Mouse (Mus musculus) MEL (cell line): ENCODE data around the gene Nfkbil1.

Source experiments
- BHLHE40 ChIP-seq: IDR thresholded peaks from 2 replicates; pipeline ENCODE4 v1.6.1; 2012; ENCODE audit warnings: low read depth, mild to moderate bottlenecking, inconsistent platforms, low read length, improper control_type of control experiment, borderline replicate concordance
- CTCF ChIP-seq, 3 experiments: IDR thresholded peaks in 2 of 3; conservative IDR thresholded peaks in 1 of 3; 2 replicates each; pipeline ENCODE4 v1.5.1; 2011 to 2012; ENCODE audit warnings: low read length in 3 of 3, low read depth in 2 of 3, mild to moderate bottlenecking in 2 of 3, improper control_type of control experiment in 1 of 3, inconsistent platforms in 1 of 3, mixed read lengths in 1 of 3, moderate library complexity in 1 of 3; ENCODE audit not compliant: control insufficient read depth in 1 of 3, insufficient read depth in 1 of 3, poor library complexity in 1 of 3, severe bottlenecking in 1 of 3
- ELF1 ChIP-seq: IDR thresholded peaks from 2 replicates; pipeline ENCODE4 v1.6.1; 2014; ENCODE audit warnings: low read depth, mild to moderate bottlenecking, inconsistent platforms, low read length, improper control_type of control experiment, moderate library complexity
- GATA1 ChIP-seq: IDR thresholded peaks from 2 replicates; pipeline ENCODE4 v1.6.1; 2011; ENCODE audit warnings: low read depth, low read length, improper control_type of control experiment
- HCFC1 ChIP-seq: IDR thresholded peaks from 2 replicates; pipeline ENCODE4 v1.6.1; 2012; ENCODE audit warnings: low read depth, mild to moderate bottlenecking, inconsistent platforms, low read length, improper control_type of control experiment, moderate library complexity
- MAFK ChIP-seq: IDR thresholded peaks from 2 replicates; pipeline ENCODE4 v1.6.1; 2011; ENCODE audit warnings: low read depth, mild to moderate bottlenecking, low read length, improper control_type of control experiment, borderline replicate concordance
- POLR2A ChIP-seq, 2 experiments: IDR thresholded peaks; 2 replicates each; pipeline ENCODE4 v1.6.1; 2011 to 2012; ENCODE audit warnings: low read length in 2 of 2, mild to moderate bottlenecking in 2 of 2, control low read depth in 1 of 2, improper control_type of control experiment in 1 of 2, low read depth in 1 of 2, moderate library complexity in 1 of 2; ENCODE audit not compliant: control insufficient read depth in 1 of 2, insufficient read depth in 1 of 2, poor library complexity in 1 of 2
- POLR2AphosphoS5 ChIP-seq: IDR thresholded peaks from 2 replicates; pipeline ENCODE4 v1.6.1; 2012; ENCODE audit warnings: low read depth, borderline replicate concordance, mild to moderate bottlenecking, inconsistent platforms, low read length, moderate library complexity, mixed read lengths
- RCOR1 ChIP-seq: IDR thresholded peaks from 2 replicates; pipeline ENCODE4 v1.6.1; 2012; ENCODE audit warnings: low read depth, mild to moderate bottlenecking, inconsistent platforms, low read length, improper control_type of control experiment
- TCF12 ChIP-seq: IDR thresholded peaks from 2 replicates; pipeline ENCODE4 v1.6.1; 2014; ENCODE audit warnings: low read depth, mild to moderate bottlenecking, inconsistent platforms, low read length, improper control_type of control experiment, moderate library complexity
- USF1 ChIP-seq: IDR thresholded peaks from 2 replicates; pipeline ENCODE4 v1.6.1; 2014; ENCODE audit warnings: low read depth, mild to moderate bottlenecking, inconsistent platforms, low read length, improper control_type of control experiment, moderate library complexity
- ZC3H11A ChIP-seq: IDR thresholded peaks from 2 replicates; pipeline ENCODE4 v1.6.1; 2012; ENCODE audit warnings: low read depth, mild to moderate bottlenecking, inconsistent platforms, low read length, improper control_type of control experiment
- ZNF384 ChIP-seq: IDR thresholded peaks from 2 replicates; pipeline ENCODE4 v1.6.1; 2012; ENCODE audit warnings: low read depth, mild to moderate bottlenecking, inconsistent platforms, low read length, improper control_type of control experiment

DNA sequence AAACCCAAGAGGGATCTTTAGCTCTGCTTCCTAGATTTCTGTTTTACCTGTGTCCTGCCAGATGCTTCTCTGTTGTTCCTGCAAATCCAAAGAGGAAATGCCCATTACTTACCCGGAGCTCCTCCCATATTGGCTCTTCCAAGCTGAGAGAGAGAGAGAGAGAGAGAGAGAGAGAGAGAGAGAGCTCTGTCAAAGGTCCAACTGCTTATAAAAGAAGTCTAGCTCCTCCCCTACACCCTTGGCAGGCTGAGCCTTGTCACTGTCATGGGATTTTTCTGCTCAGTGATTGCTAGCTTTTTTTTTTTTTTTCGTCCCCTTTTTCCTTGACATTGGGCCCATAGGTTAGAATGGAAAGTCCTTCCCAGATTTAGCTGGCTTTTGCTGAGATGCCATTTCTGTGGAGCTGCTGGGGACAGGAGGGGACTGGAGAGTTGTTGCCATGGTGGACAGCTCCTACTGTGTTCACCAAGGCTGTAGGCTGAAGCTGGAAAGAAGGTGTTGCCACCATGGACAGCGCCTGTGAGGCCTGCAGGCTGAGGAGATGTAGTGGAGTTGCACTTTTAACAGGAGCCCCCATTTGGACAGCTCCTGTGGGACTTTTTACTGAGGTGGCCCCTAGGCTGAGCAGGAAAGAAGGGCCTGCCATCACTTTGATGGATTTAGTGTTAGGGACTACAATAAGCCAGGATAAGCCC lies 34.2 kb upstream of the Nfkbil1 start:
- TF ChIP-seq BHLHE40 (no peak), HCFC1 (peak; percentile 57; the same call in 1 of the 2 replicates), MAFK (no peak), CTCF (IDR thresholded peaks at IDR 0.05 in 2 of 3, conservative IDR thresholded peaks at IDR 0.05 in 1 of 3; ENCODE audit: control insufficient read depth in 1 of 3, insufficient read depth in 1 of 3, low read depth in 2 of 3, low read length in 3 of 3, poor library complexity in 1 of 3, severe bottlenecking in 1 of 3) (no peak), RCOR1 (no peak), GATA1 (no peak), POLR2A (IDR thresholded peaks at IDR 0.05; ENCODE audit: control insufficient read depth in 1 of 2, insufficient read depth in 1 of 2, low read depth in 1 of 2, low read length in 2 of 2, poor library complexity in 1 of 2) (no peak), ZNF384 (no peak), ZC3H11A (no peak), TCF12 (no peak), ELF1 (no peak), USF1 (no peak), POLR2AphosphoS5 (no peak)
